Mouse (Mus musculus): ENCODE measurements around the gene Il11ra1. TPM values are rescaled to one million over a fixed set of nuclear protein-coding genes. Genes with fewer than 3 reads are reported as not detected.
"Not testable (repeated sequence)": the region's sequence is repeated elsewhere in the genome, so short reads cannot be mapped to it uniquely, and the experiment has no call there.

The Il11ra1 gene
- polyA plus RNA-seq, 1 experiment: 73.2 TPM

GRCm38 (mm10) chr4:41677006-41677629 lies 22.7 kb upstream of the Il11ra1 start:
- WGBS: 72% methylated on average over 13 of the region's 13 CpGs
- no peaks in the 10 kb centered on the region for H3K4me1 ChIP-seq (replicated peaks; ENCODE audit: control insufficient read depth, insufficient read depth, low read length)
- TF ChIP-seq CTCF (IDR thresholded peaks at IDR 0.05; ENCODE audit: borderline replicate concordance, control insufficient read depth, extremely low read depth, insufficient read depth, low read length, poor library complexity) (no peak), POLR2A (IDR thresholded peaks at IDR 0.05; ENCODE audit: control insufficient read depth, extremely low read depth, insufficient read depth, low read length, poor library complexity) (no peak)
- no peak overlapping the region for H3K4me3 ChIP-seq (ENCODE audit: control insufficient read depth, insufficient read depth, low read length)
- no peaks in the 10 kb centered on the region for H3K27me3 ChIP-seq (ENCODE audit: control insufficient read depth, insufficient read depth, low read length)
- DNase-seq: no peak
- no peak overlapping the region for H3K27ac ChIP-seq (ENCODE audit: control insufficient read depth, insufficient read depth, low read length)
- H3K36me3 ChIP-seq (ENCODE audit: control insufficient read depth, insufficient read depth, low read length): no peaks in the 10 kb centered on the region

DNA sequence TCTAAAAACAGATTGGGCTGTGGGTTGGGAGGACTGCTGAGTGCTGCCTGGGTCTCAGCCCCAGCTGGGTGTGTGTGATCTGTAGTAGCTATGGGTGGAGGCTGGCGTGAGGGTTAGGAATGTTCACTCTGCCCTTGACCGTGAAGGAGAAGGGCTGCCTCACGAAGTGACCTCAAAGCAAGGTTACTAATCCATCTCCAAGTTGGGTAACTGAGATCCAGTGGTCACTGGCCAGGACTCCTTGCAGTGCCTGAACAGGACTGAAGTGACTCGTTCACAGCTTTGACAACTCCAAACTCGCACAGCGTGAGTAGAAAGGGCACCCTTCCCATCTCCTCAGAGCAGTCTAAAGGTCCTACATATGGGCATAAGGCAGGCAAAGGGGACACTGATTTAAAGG lies 20.9 kb upstream of the Il11ra1 start:
- WGBS: 90% methylated on average over 6 of the region's 6 CpGs
- H3K4me1 ChIP-seq (replicated peaks; ENCODE audit: control insufficient read depth, insufficient read depth, low read length): no peaks in the 10 kb centered on the region
- no peaks in the 10 kb centered on the region for H3K36me3 ChIP-seq (ENCODE audit: control insufficient read depth, insufficient read depth, low read length)
- no peaks in the 10 kb centered on the region; the same call in 1 of the 2 replicates for H3K27me3 ChIP-seq (ENCODE audit: control insufficient read depth, insufficient read depth, low read length)
- no peak overlapping the region for H3K27ac ChIP-seq (ENCODE audit: control insufficient read depth, insufficient read depth, low read length)
- TF ChIP-seq CTCF (IDR thresholded peaks at IDR 0.05; ENCODE audit: borderline replicate concordance, control insufficient read depth, extremely low read depth, insufficient read depth, low read length, poor library complexity): no peak
- no peak for TF ChIP-seq POLR2A (IDR thresholded peaks at IDR 0.05; ENCODE audit: control insufficient read depth, extremely low read depth, insufficient read depth, low read length, poor library complexity)
- no peak overlapping the region for H3K4me3 ChIP-seq (ENCODE audit: control insufficient read depth, insufficient read depth, low read length)
- no peak for DNase-seq

DNA sequence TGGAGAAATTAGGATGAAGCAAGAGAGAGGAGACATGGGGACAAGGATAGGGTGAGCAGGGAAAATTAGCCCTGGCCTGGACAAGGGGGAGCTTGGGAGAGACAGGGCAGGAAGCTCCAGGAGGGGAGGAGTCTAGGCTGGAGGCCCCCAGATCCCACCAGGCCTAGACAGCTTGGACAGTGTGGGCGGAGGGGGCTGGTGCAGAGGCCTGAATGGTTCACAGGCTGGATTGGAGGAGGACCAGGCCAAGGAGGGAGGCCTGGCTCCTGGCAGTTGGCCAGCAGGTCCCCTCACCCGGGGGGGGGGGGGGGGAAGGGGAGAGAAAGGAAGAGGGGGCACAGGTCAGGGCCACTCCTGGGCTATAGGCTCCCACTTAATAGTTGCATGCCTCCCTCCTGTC lies 20.5 kb upstream of the Il11ra1 start:
- no peak for DNase-seq
- 65% methylated on average over 2 of the region's 2 CpGs for WGBS
- Histone ChIP-seq H3K36me3 (ENCODE audit: control insufficient read depth, insufficient read depth, low read length) (no peaks in the 10 kb centered on the region), H3K4me3 (ENCODE audit: control insufficient read depth, insufficient read depth, low read length) (no peak overlapping the region), H3K4me1 (replicated peaks; ENCODE audit: control insufficient read depth, insufficient read depth, low read length) (no peaks in the 10 kb centered on the region), H3K27me3 (ENCODE audit: control insufficient read depth, insufficient read depth, low read length) (no peaks in the 10 kb centered on the region; the same call in 1 of the 2 replicates), H3K27ac (ENCODE audit: control insufficient read depth, insufficient read depth, low read length) (no peak overlapping the region)
- TF ChIP-seq CTCF (IDR thresholded peaks at IDR 0.05; ENCODE audit: borderline replicate concordance, control insufficient read depth, extremely low read depth, insufficient read depth, low read length, poor library complexity): no peak
- TF ChIP-seq POLR2A (IDR thresholded peaks at IDR 0.05; ENCODE audit: control insufficient read depth, extremely low read depth, insufficient read depth, low read length, poor library complexity): no peak

GRCm38 (mm10) chr4:41681176-41681575 lies 18.6 kb upstream of the Il11ra1 start:
- no peak overlapping the region for H3K27ac ChIP-seq (ENCODE audit: control insufficient read depth, insufficient read depth, low read length)
- no peaks in the 10 kb centered on the region for H3K36me3 ChIP-seq (ENCODE audit: control insufficient read depth, insufficient read depth, low read length)
- H3K27me3 ChIP-seq (ENCODE audit: control insufficient read depth, insufficient read depth, low read length): no peaks in the 10 kb centered on the region; the same call in 1 of the 2 replicates
- TF ChIP-seq POLR2A (IDR thresholded peaks at IDR 0.05; ENCODE audit: control insufficient read depth, extremely low read depth, insufficient read depth, low read length, poor library complexity): no peak
- TF ChIP-seq CTCF (IDR thresholded peaks at IDR 0.05; ENCODE audit: borderline replicate concordance, control insufficient read depth, extremely low read depth, insufficient read depth, low read length, poor library complexity): no peak
- no peaks in the 10 kb centered on the region for H3K4me1 ChIP-seq (replicated peaks; ENCODE audit: control insufficient read depth, insufficient read depth, low read length)
- H3K4me3 ChIP-seq (ENCODE audit: control insufficient read depth, insufficient read depth, low read length): no peak overlapping the region
- DNase-seq: no peak
- WGBS: 38% methylated on average over 4 of the region's 4 CpGs

GRCm38 (mm10) chr4:41681947-41682346 lies 17.8 kb upstream of the Il11ra1 start:
- no peak overlapping the region for H3K4me3 ChIP-seq (ENCODE audit: control insufficient read depth, insufficient read depth, low read length)
- no peaks in the 10 kb centered on the region; the same call in 1 of the 2 replicates for H3K27me3 ChIP-seq (ENCODE audit: control insufficient read depth, insufficient read depth, low read length)
- H3K36me3 ChIP-seq (ENCODE audit: control insufficient read depth, insufficient read depth, low read length): no peaks in the 10 kb centered on the region
- TF ChIP-seq POLR2A (IDR thresholded peaks at IDR 0.05; ENCODE audit: control insufficient read depth, extremely low read depth, insufficient read depth, low read length, poor library complexity) (no peak), CTCF (IDR thresholded peaks at IDR 0.05; ENCODE audit: borderline replicate concordance, control insufficient read depth, extremely low read depth, insufficient read depth, low read length, poor library complexity) (no peak)
- DNase-seq: no peak
- WGBS: 77% methylated on average over 10 of the region's 10 CpGs
- no peak overlapping the region for H3K27ac ChIP-seq (ENCODE audit: control insufficient read depth, insufficient read depth, low read length)
- H3K4me1 ChIP-seq (replicated peaks; ENCODE audit: control insufficient read depth, insufficient read depth, low read length): no peaks in the 10 kb centered on the region

GRCm38 (mm10) chr4:41682789-41683188 lies 17.0 kb upstream of the Il11ra1 start:
- no peak overlapping the region for H3K27ac ChIP-seq (ENCODE audit: control insufficient read depth, insufficient read depth, low read length)
- no peaks in the 10 kb centered on the region for H3K4me1 ChIP-seq (replicated peaks; ENCODE audit: control insufficient read depth, insufficient read depth, low read length)
- 26% methylated on average over 6 of the region's 6 CpGs for WGBS
- H3K36me3 ChIP-seq (ENCODE audit: control insufficient read depth, insufficient read depth, low read length): no peaks in the 10 kb centered on the region
- no peaks in the 10 kb centered on the region; the same call in 1 of the 2 replicates for H3K27me3 ChIP-seq (ENCODE audit: control insufficient read depth, insufficient read depth, low read length)
- TF ChIP-seq CTCF (IDR thresholded peaks at IDR 0.05; ENCODE audit: borderline replicate concordance, control insufficient read depth, extremely low read depth, insufficient read depth, low read length, poor library complexity): no peak
- no peak for TF ChIP-seq POLR2A (IDR thresholded peaks at IDR 0.05; ENCODE audit: control insufficient read depth, extremely low read depth, insufficient read depth, low read length, poor library complexity)
- DNase-seq: no peak
- no peak overlapping the region for H3K4me3 ChIP-seq (ENCODE audit: control insufficient read depth, insufficient read depth, low read length)

GRCm38 (mm10) chr4:41683303-41683702 lies 16.5 kb upstream of the Il11ra1 start:
- DNase-seq; H3K4me3 ChIP-seq (ENCODE audit: control insufficient read depth, insufficient read depth, low read length); H3K27ac ChIP-seq (ENCODE audit: control insufficient read depth, insufficient read depth, low read length); H3K36me3 ChIP-seq (ENCODE audit: control insufficient read depth, insufficient read depth, low read length); H3K4me1 ChIP-seq (replicated peaks; ENCODE audit: control insufficient read depth, insufficient read depth, low read length); H3K27me3 ChIP-seq (ENCODE audit: control insufficient read depth, insufficient read depth, low read length): not testable (repeated sequence)
- WGBS: 10% methylated on average over 2 of the region's 27 CpGs

GRCm38 (mm10) chr4:41684131-41684930 lies 15.5 kb upstream of the Il11ra1 start:
- not testable (repeated sequence) for H3K27ac ChIP-seq (ENCODE audit: control insufficient read depth, insufficient read depth, low read length); DNase-seq; H3K4me3 ChIP-seq (ENCODE audit: control insufficient read depth, insufficient read depth, low read length); H3K36me3 ChIP-seq (ENCODE audit: control insufficient read depth, insufficient read depth, low read length); H3K27me3 ChIP-seq (ENCODE audit: control insufficient read depth, insufficient read depth, low read length); H3K4me1 ChIP-seq (replicated peaks; ENCODE audit: control insufficient read depth, insufficient read depth, low read length)
- 14% methylated on average over 27 of the region's 27 CpGs for WGBS

- not testable (repeated sequence) for H3K4me3 ChIP-seq (ENCODE audit: control insufficient read depth, insufficient read depth, low read length); DNase-seq; H3K4me1 ChIP-seq (replicated peaks; ENCODE audit: control insufficient read depth, insufficient read depth, low read length); H3K27me3 ChIP-seq (ENCODE audit: control insufficient read depth, insufficient read depth, low read length); H3K36me3 ChIP-seq (ENCODE audit: control insufficient read depth, insufficient read depth, low read length); H3K27ac ChIP-seq (ENCODE audit: control insufficient read depth, insufficient read depth, low read length)
- WGBS: 4% methylated on average over 12 of the region's 14 CpGs
Observed at GRCm38 (mm10) chr4:41684931-41685453, 14.8 kb upstream of the Il11ra1 start.

Data from thymus, adult 2 months (tissue).